In genomic region chr4:139075915-139076314, GRCm38 (mm10) we compare ENCODE assay signal across 9 mouse cellular contexts. TPM values are rescaled to one million over a fixed set of nuclear protein-coding genes. Genes with fewer than 3 reads are reported as not detected.
DNase-seq lines count a peak whose midpoint lies in the region; ATAC-seq lines count a peak whose summit lies in the region.
"Had no signal": no experiment of that assay in that cellular context is flagged by ENCODE, and none has a peak within 500 bp of the region (broad histone marks: within the 10 kb centered on the region; RNA-seq: fewer than 3 reads in every experiment).

No protein-coding gene starts in this region.

- peak overlapping the region; percentile 63; the same call in 1 of the 2 replicates for H3K4me3 ChIP-seq in forebrain, embryonic 10.5 days
- H3K4me3 ChIP-seq in forebrain, embryonic 11.5 days (ENCODE audit: low read depth, low read length), result no peak overlapping the region
- no peak overlapping the region for H3K4me3 ChIP-seq in neural tube, embryonic 11.5 days (ENCODE audit: low read depth, low read length)
- peak overlapping the region; percentile 67 for H3K4me3 ChIP-seq in limb, embryonic 13.5 days

- peaks cover 68% of the 10 kb centered on the region for H3K27me3 ChIP-seq in forebrain, embryonic 10.5 days (ENCODE audit: poor library complexity, severe bottlenecking)
- H3K27me3 ChIP-seq in forebrain, embryonic 11.5 days (ENCODE audit: control insufficient read depth, insufficient read depth, low read length), result peaks cover 45% of the 10 kb centered on the region
- peaks cover 44% of the 10 kb centered on the region for H3K27me3 ChIP-seq in neural tube, embryonic 11.5 days (ENCODE audit: control insufficient read depth, insufficient read depth, low read length)
- peaks cover 68% of the 10 kb centered on the region for H3K27me3 ChIP-seq in limb, embryonic 13.5 days

- H3K9ac ChIP-seq in forebrain, embryonic 11.5 days (ENCODE audit: low read length), result no peak overlapping the region
- no peak overlapping the region for H3K9ac ChIP-seq in neural tube, embryonic 11.5 days (ENCODE audit: low read length)
- H3K9ac ChIP-seq in limb, embryonic 13.5 days, result no peak overlapping the region

- H3K4me2 ChIP-seq in forebrain, embryonic 11.5 days (ENCODE audit: low read depth, low read length, severe bottlenecking), result no peak overlapping the region
- peak overlapping the region; percentile 67; the same call in 1 of the 2 replicates for H3K4me2 ChIP-seq in neural tube, embryonic 11.5 days (ENCODE audit: low read depth)
- peak overlapping the region; percentile 94 for H3K4me2 ChIP-seq in limb, embryonic 13.5 days (replicated peaks)

- DNase-seq in forebrain, embryonic 10.5 days (ENCODE audit: extremely low spot score, low spot score), result no peak
- DNase-seq in forebrain, embryonic 11.5 days (ENCODE audit: low spot score), result no peak
- no peak for DNase-seq in neural tube, embryonic 11.5 days (ENCODE audit: low spot score)
- no peak for DNase-seq in neural tube, embryonic 10.5 days (ENCODE audit: extremely low spot score, low spot score)
- DNase-seq in layer of hippocampus, adult 18-20 months (ENCODE audit: low spot score in 2 of 2), result no peak
- DNase-seq in left cerebral cortex, adult 9 months (ENCODE audit: low spot score in 2 of 2), result no peak
- DNase-seq: cerebellum, adult 11-12 months had no signal

- no peaks in the 10 kb centered on the region for H3K36me3 ChIP-seq in forebrain, embryonic 10.5 days (replicated peaks)
- H3K36me3 ChIP-seq in forebrain, embryonic 11.5 days (ENCODE audit: control insufficient read depth, insufficient read depth, low read length), result no peaks in the 10 kb centered on the region
- H3K36me3 ChIP-seq in neural tube, embryonic 11.5 days (ENCODE audit: control insufficient read depth, insufficient read depth, low read length), result no peaks in the 10 kb centered on the region
- no peaks in the 10 kb centered on the region for H3K36me3 ChIP-seq in limb, embryonic 13.5 days

- 14% methylated on average over 5 of the region's 5 CpGs for WGBS in forebrain, embryonic 10.5 days
- 12% methylated on average over 5 of the region's 5 CpGs for WGBS in forebrain, embryonic 11.5 days
- 21% methylated on average over 5 of the region's 5 CpGs for WGBS in neural tube, embryonic 11.5 days
- WGBS in limb, embryonic 13.5 days, result 15% methylated on average over 5 of the region's 5 CpGs

- peaks cover 28% of the 10 kb centered on the region for H3K4me1 ChIP-seq in forebrain, embryonic 10.5 days
- peaks cover 8% of the 10 kb centered on the region; the same call in 1 of the 2 replicates for H3K4me1 ChIP-seq in forebrain, embryonic 11.5 days (replicated peaks; ENCODE audit: control insufficient read depth, insufficient read depth, low read length)
- peaks cover 7% of the 10 kb centered on the region for H3K4me1 ChIP-seq in neural tube, embryonic 11.5 days (ENCODE audit: control insufficient read depth, insufficient read depth, low read length)
- H3K4me1 ChIP-seq in limb, embryonic 13.5 days, result peaks cover 18% of the 10 kb centered on the region

- H3K27ac ChIP-seq in forebrain, embryonic 10.5 days, result no peak overlapping the region
- no peak overlapping the region for H3K27ac ChIP-seq in forebrain, embryonic 11.5 days (ENCODE audit: low read depth, low read length)
- H3K27ac ChIP-seq in neural tube, embryonic 11.5 days (ENCODE audit: low read depth, low read length), result no peak overlapping the region
- H3K27ac ChIP-seq in limb, embryonic 13.5 days, result no peak overlapping the region

- H3K9me3 ChIP-seq in forebrain, embryonic 10.5 days, result no peaks in the 10 kb centered on the region
- H3K9me3 ChIP-seq in forebrain, embryonic 11.5 days (ENCODE audit: control insufficient read depth, low read length), result no peaks in the 10 kb centered on the region
- H3K9me3 ChIP-seq in neural tube, embryonic 11.5 days (ENCODE audit: control insufficient read depth, low read length), result no peaks in the 10 kb centered on the region
- H3K9me3 ChIP-seq in limb, embryonic 13.5 days, result no peaks in the 10 kb centered on the region

- no peak for ATAC-seq in forebrain, embryonic 11.5 days (replicated peaks; ENCODE audit: low FRiP score)
- no peak for ATAC-seq in neural tube, embryonic 11.5 days (ENCODE audit: insufficient read depth, low FRiP score, low TSS enrichment)
- ATAC-seq in limb, embryonic 13.5 days (ENCODE audit: low FRiP score, low read depth), result no peak
- no peak for ATAC-seq in inflammation-experienced regulatory T-cells, adult 6 months

RNA-seq across cellular contexts. Expression of gene Htr6, which starts 0.5 kb away (rescaled TPM):
- polyA plus RNA-seq in forebrain, embryonic 10.5 days (2016; fragmentation: Nextera tagmentation; extraction: Ambion mirVana), result 0.07 and 0.12 TPM in 2 replicates
- polyA plus RNA-seq in forebrain, embryonic 11.5 days (2014; fragmentation: Nextera tagmentation; extraction: Ambion mirVana), result 0.27 TPM in 1 of 2 replicates, not detected in the other
- 0.11 TPM in 1 of 2 replicates, not detected in the other for polyA plus RNA-seq in neural tube, embryonic 11.5 days (2014; fragmentation: Nextera tagmentation; extraction: Ambion mirVana)
- 0.27 and 0.34 TPM in 2 replicates for polyA plus RNA-seq in limb, embryonic 13.5 days (2015; fragmentation: Nextera tagmentation; extraction: Ambion mirVana)
- not detected for polyA plus RNA-seq in inflammation-experienced regulatory T-cells, adult 6 months (2017; shearing (Covaris generic))
- 1 to 10 TPM; 6.5 to 7.6 TPM for total RNA-seq in layer of hippocampus, adult 18-20 months (2021)

RNA-seq across cellular contexts. Expression of gene Nbl1, which starts 16.9 kb away (rescaled TPM):
- 19.6 and 22.7 TPM in 2 replicates for polyA plus RNA-seq in forebrain, embryonic 10.5 days (2016; fragmentation: Nextera tagmentation; extraction: Ambion mirVana)
- polyA plus RNA-seq in forebrain, embryonic 11.5 days (2014; fragmentation: Nextera tagmentation; extraction: Ambion mirVana), result 23.9 and 24.7 TPM in 2 replicates
- 22.0 and 22.8 TPM in 2 replicates for polyA plus RNA-seq in neural tube, embryonic 11.5 days (2014; fragmentation: Nextera tagmentation; extraction: Ambion mirVana)
- 140 and 143 TPM in 2 replicates for polyA plus RNA-seq in limb, embryonic 13.5 days (2015; fragmentation: Nextera tagmentation; extraction: Ambion mirVana)
- polyA plus RNA-seq in inflammation-experienced regulatory T-cells, adult 6 months (2017; shearing (Covaris generic)), result under 1 TPM in 2 of 3 experiments, not detected in 1; 0.60 to 0.82 TPM
- total RNA-seq in layer of hippocampus, adult 18-20 months (2021), result 10 to 100 TPM; 80.3 to 92.2 TPM

RNA-seq across cellular contexts. Expression of gene Minos1, which starts 55.0 kb away (rescaled TPM):
- 375 and 389 TPM in 2 replicates for polyA plus RNA-seq in forebrain, embryonic 10.5 days (2016; fragmentation: Nextera tagmentation; extraction: Ambion mirVana)
- 344 and 387 TPM in 2 replicates for polyA plus RNA-seq in forebrain, embryonic 11.5 days (2014; fragmentation: Nextera tagmentation; extraction: Ambion mirVana)
- polyA plus RNA-seq in neural tube, embryonic 11.5 days (2014; fragmentation: Nextera tagmentation; extraction: Ambion mirVana), result 397 and 410 TPM in 2 replicates
- 441 and 454 TPM in 2 replicates for polyA plus RNA-seq in limb, embryonic 13.5 days (2015; fragmentation: Nextera tagmentation; extraction: Ambion mirVana)
- 100 to 1,000 TPM; 341 to 392 (median 352) TPM for polyA plus RNA-seq in inflammation-experienced regulatory T-cells, adult 6 months (2017; shearing (Covaris generic))
- 100 to 1,000 TPM; 189 to 193 TPM for total RNA-seq in layer of hippocampus, adult 18-20 months (2021)

Comparison
In these comparisons a context has a peak if more than half of its experiments do, and no peak if none do; other contexts are left out.
1. H3K4me3 ChIP-seq: peak in forebrain, embryonic 10.5 days (single experiment) and limb, embryonic 13.5 days (single experiment); none in forebrain, embryonic 11.5 days (single experiment) and neural tube, embryonic 11.5 days (single experiment).
2. RNA of gene Nbl1, which starts 16.9 kb away (polyA plus RNA-seq): 140 to 143 TPM in limb, embryonic 13.5 days, 23.9 to 24.7 TPM in forebrain, embryonic 11.5 days, 22.0 to 22.8 TPM in neural tube, embryonic 11.5 days and 19.6 to 22.7 TPM in forebrain, embryonic 10.5 days; 0.60 to 0.82 TPM in inflammation-experienced regulatory T-cells, adult 6 months; every median in the first group is over 10 times any median in the second.